Mouse (Mus musculus) right cerebral cortex, adult 2 months (tissue): ENCODE measurements around the gene Ostm1.
A peak's percentile ranks its signal among the peaks of the same experiment; 100 is the strongest.

Experiments used
- DNase-seq, 2 experiments: peaks; one replicate each; pipeline ENCODE4 v3.0.0; 2021 to 2022; ENCODE audit warnings: low spot score in 2 of 2

Ostm1 gene

GRCm38 (mm10) chr10:42679586-42679985 is 96.0 kb downstream of the Ostm1 start:
- DNase-seq: no peak

GRCm38 (mm10) chr10:42680582-42681001 is 97.0 kb downstream of the Ostm1 start:
- no peak for DNase-seq

GRCm38 (mm10) chr10:42682421-42682820 is 98.8 kb downstream of the Ostm1 start:
- no peak for DNase-seq

GRCm38 (mm10) chr10:42687873-42688272 is 104.3 kb downstream of the Ostm1 start:
- no peak for DNase-seq

GRCm38 (mm10) chr10:42689694-42690093 is 106.1 kb downstream of the Ostm1 start:
- no peak for DNase-seq

GRCm38 (mm10) chr10:42690233-42691028 is 106.8 kb downstream of the Ostm1 start:
- DNase-seq: no peak

GRCm38 (mm10) chr10:42691051-42691450 is 107.4 kb downstream of the Ostm1 start:
- DNase-seq: no peak

- no peak for DNase-seq
Observed at GRCm38 (mm10) chr10:42692095-42692494, 108.5 kb downstream of the Ostm1 start.

- no peak for DNase-seq
Observed at GRCm38 (mm10) chr10:42692794-42693193, 109.2 kb downstream of the Ostm1 start.

GRCm38 (mm10) chr10:42693482-42693881 is 109.9 kb downstream of the Ostm1 start:
- DNase-seq: no peak

- no peak for DNase-seq
Observed at GRCm38 (mm10) chr10:42696361-42696760, 112.7 kb downstream of the Ostm1 start.

- DNase-seq: peak; percentile 86 to 87
Observed at GRCm38 (mm10) chr10:42697007-42697406, 113.4 kb downstream of the Ostm1 start.

- DNase-seq: no peak
Observed at GRCm38 (mm10) chr10:42698375-42698774, 114.8 kb downstream of the Ostm1 start.

- DNase-seq: no peak
Observed at GRCm38 (mm10) chr10:42698994-42699393, 115.4 kb downstream of the Ostm1 start.

- no peak for DNase-seq
Observed at GRCm38 (mm10) chr10:42702111-42702510, 118.5 kb downstream of the Ostm1 start.

GRCm38 (mm10) chr10:42714676-42715075 is 131.1 kb downstream of the Ostm1 start:
- DNase-seq: no peak

GRCm38 (mm10) chr10:42715366-42716035 is 131.9 kb downstream of the Ostm1 start:
- DNase-seq: no peak

- DNase-seq: no peak
Observed at GRCm38 (mm10) chr10:42722116-42722515, 138.5 kb downstream of the Ostm1 start.

- DNase-seq: no peak
Observed at GRCm38 (mm10) chr10:42723275-42724232, 139.9 kb downstream of the Ostm1 start.

- DNase-seq: no peak
Observed at GRCm38 (mm10) chr10:42729607-42730006, 146.0 kb downstream of the Ostm1 start.

GRCm38 (mm10) chr10:42734546-42735060 is 151.0 kb downstream of the Ostm1 start:
- peak; percentile 50 to 71 for DNase-seq

- DNase-seq: no peak
Observed at GRCm38 (mm10) chr10:42751813-42752212, 168.2 kb downstream of the Ostm1 start.
